Mouse (Mus musculus): ENCODE measurements around the gene Ror2. TPM values are rescaled to one million over a fixed set of nuclear protein-coding genes. Genes with fewer than 3 reads are reported as not detected.

The Ror2 gene
- total and polyA plus RNA-seq, 2 experiments = 0.06 TPM; not detected in 1

- Histone ChIP-seq H3K4me1 (ENCODE audit: control insufficient read depth, insufficient read depth, low read length) (no peaks in the 10 kb centered on the region), H3K79me2 (ENCODE audit: control insufficient read depth, insufficient read depth, low read length) (no peaks in the 10 kb centered on the region), H3K36me3 (ENCODE audit: control insufficient read depth, insufficient read depth, low read length) (no peaks in the 10 kb centered on the region), H3K9ac (ENCODE audit: low read depth, low read length) (no peak overlapping the region), H3K27me3 (ENCODE audit: control insufficient read depth, insufficient read depth, low read length) (no peaks in the 10 kb centered on the region), H3K27ac (replicated peaks; ENCODE audit: insufficient read depth, low read depth, low read length) (no peak overlapping the region), H3K4me3 (ENCODE audit: insufficient read depth, low read depth, low read length) (no peak overlapping the region)
- DNase-seq (ENCODE audit: extremely low read depth, low read depth, low spot score) = no peak
- 84% methylated on average over 7 of the region's 7 CpGs for WGBS
- no peak for TF ChIP-seq CTCF (IDR thresholded peaks at IDR 0.05; ENCODE audit: low read depth, low read length)
- TF ChIP-seq POLR2A (IDR thresholded peaks at IDR 0.05; ENCODE audit: extremely low read depth, insufficient read depth, low read length) = no peak
Observed at GRCm38 (mm10) chr13:53177424-53177718, 108.6 kb downstream of the Ror2 start.

- H3K27ac ChIP-seq (replicated peaks; ENCODE audit: insufficient read depth, low read depth, low read length) = no peak overlapping the region
- H3K36me3 ChIP-seq (ENCODE audit: control insufficient read depth, insufficient read depth, low read length) = no peaks in the 10 kb centered on the region
- H3K4me1 ChIP-seq (ENCODE audit: control insufficient read depth, insufficient read depth, low read length) = no peaks in the 10 kb centered on the region
- H3K9ac ChIP-seq (ENCODE audit: low read depth, low read length) = no peak overlapping the region
- no peaks in the 10 kb centered on the region for H3K79me2 ChIP-seq (ENCODE audit: control insufficient read depth, insufficient read depth, low read length)
- TF ChIP-seq CTCF (IDR thresholded peaks at IDR 0.05; ENCODE audit: low read depth, low read length) (no peak), POLR2A (IDR thresholded peaks at IDR 0.05; ENCODE audit: extremely low read depth, insufficient read depth, low read length) (no peak)
- H3K4me3 ChIP-seq (ENCODE audit: insufficient read depth, low read depth, low read length) = no peak overlapping the region
- no peaks in the 10 kb centered on the region for H3K27me3 ChIP-seq (ENCODE audit: control insufficient read depth, insufficient read depth, low read length)
- DNase-seq (ENCODE audit: extremely low read depth, low read depth, low spot score) = no peak
- WGBS = 82% methylated on average over 10 of the region's 10 CpGs
Observed at GRCm38 (mm10) chr13:53176695-53177423, 109.1 kb downstream of the Ror2 start.

- Histone ChIP-seq H3K4me1 (ENCODE audit: control insufficient read depth, insufficient read depth, low read length) (no peaks in the 10 kb centered on the region), H3K27ac (replicated peaks; ENCODE audit: insufficient read depth, low read depth, low read length) (no peak overlapping the region), H3K4me3 (ENCODE audit: insufficient read depth, low read depth, low read length) (no peak overlapping the region), H3K79me2 (ENCODE audit: control insufficient read depth, insufficient read depth, low read length) (no peaks in the 10 kb centered on the region), H3K9ac (ENCODE audit: low read depth, low read length) (no peak overlapping the region), H3K36me3 (ENCODE audit: control insufficient read depth, insufficient read depth, low read length) (no peaks in the 10 kb centered on the region), H3K27me3 (ENCODE audit: control insufficient read depth, insufficient read depth, low read length) (no peaks in the 10 kb centered on the region)
- no peak for DNase-seq (ENCODE audit: extremely low read depth, low read depth, low spot score)
- 60% methylated on average over 7 of the region's 7 CpGs for WGBS
- no peak for TF ChIP-seq POLR2A (IDR thresholded peaks at IDR 0.05; ENCODE audit: extremely low read depth, insufficient read depth, low read length)
- no peak for TF ChIP-seq CTCF (IDR thresholded peaks at IDR 0.05; ENCODE audit: low read depth, low read length)
Observed at GRCm38 (mm10) chr13:53175041-53175440, 110.9 kb downstream of the Ror2 start.

- no peak overlapping the region for H3K27ac ChIP-seq (replicated peaks; ENCODE audit: insufficient read depth, low read depth, low read length)
- H3K36me3 ChIP-seq (ENCODE audit: control insufficient read depth, insufficient read depth, low read length) = no peaks in the 10 kb centered on the region
- no peaks in the 10 kb centered on the region for H3K27me3 ChIP-seq (ENCODE audit: control insufficient read depth, insufficient read depth, low read length)
- no peak overlapping the region for H3K4me3 ChIP-seq (ENCODE audit: insufficient read depth, low read depth, low read length)
- H3K9ac ChIP-seq (ENCODE audit: low read depth, low read length) = no peak overlapping the region
- 64% methylated on average over 10 of the region's 10 CpGs for WGBS
- no peak for DNase-seq (ENCODE audit: extremely low read depth, low read depth, low spot score)
- H3K4me1 ChIP-seq (ENCODE audit: control insufficient read depth, insufficient read depth, low read length) = no peaks in the 10 kb centered on the region
- no peaks in the 10 kb centered on the region for H3K79me2 ChIP-seq (ENCODE audit: control insufficient read depth, insufficient read depth, low read length)
- TF ChIP-seq CTCF (IDR thresholded peaks at IDR 0.05; ENCODE audit: low read depth, low read length) (no peak), POLR2A (IDR thresholded peaks at IDR 0.05; ENCODE audit: extremely low read depth, insufficient read depth, low read length) (no peak)
Observed at GRCm38 (mm10) chr13:53163671-53164070, 122.3 kb downstream of the Ror2 start.

GRCm38 (mm10) chr13:53163060-53163459 is 122.9 kb downstream of the Ror2 start:
- H3K36me3 ChIP-seq (ENCODE audit: control insufficient read depth, insufficient read depth, low read length) = no peaks in the 10 kb centered on the region
- DNase-seq (ENCODE audit: extremely low read depth, low read depth, low spot score) = no peak
- TF ChIP-seq POLR2A (IDR thresholded peaks at IDR 0.05; ENCODE audit: extremely low read depth, insufficient read depth, low read length) (no peak), CTCF (IDR thresholded peaks at IDR 0.05; ENCODE audit: low read depth, low read length) (no peak)
- WGBS = 83% methylated on average over 8 of the region's 8 CpGs
- H3K27me3 ChIP-seq (ENCODE audit: control insufficient read depth, insufficient read depth, low read length) = no peaks in the 10 kb centered on the region
- H3K4me1 ChIP-seq (ENCODE audit: control insufficient read depth, insufficient read depth, low read length) = no peaks in the 10 kb centered on the region
- no peaks in the 10 kb centered on the region for H3K79me2 ChIP-seq (ENCODE audit: control insufficient read depth, insufficient read depth, low read length)
- no peak overlapping the region for H3K27ac ChIP-seq (replicated peaks; ENCODE audit: insufficient read depth, low read depth, low read length)
- no peak overlapping the region for H3K4me3 ChIP-seq (ENCODE audit: insufficient read depth, low read depth, low read length)
- H3K9ac ChIP-seq (ENCODE audit: low read depth, low read length) = no peak overlapping the region

- H3K79me2 ChIP-seq (ENCODE audit: control insufficient read depth, insufficient read depth, low read length) = no peaks in the 10 kb centered on the region
- H3K9ac ChIP-seq (ENCODE audit: low read depth, low read length) = no peak overlapping the region
- no peaks in the 10 kb centered on the region for H3K4me1 ChIP-seq (ENCODE audit: control insufficient read depth, insufficient read depth, low read length)
- H3K27ac ChIP-seq (replicated peaks; ENCODE audit: insufficient read depth, low read depth, low read length) = no peak overlapping the region
- 90% methylated on average over 6 of the region's 6 CpGs for WGBS
- TF ChIP-seq CTCF (IDR thresholded peaks at IDR 0.05; ENCODE audit: low read depth, low read length) (no peak), POLR2A (IDR thresholded peaks at IDR 0.05; ENCODE audit: extremely low read depth, insufficient read depth, low read length) (no peak)
- no peak for DNase-seq (ENCODE audit: extremely low read depth, low read depth, low spot score)
- no peak overlapping the region for H3K4me3 ChIP-seq (ENCODE audit: insufficient read depth, low read depth, low read length)
- no peaks in the 10 kb centered on the region for H3K36me3 ChIP-seq (ENCODE audit: control insufficient read depth, insufficient read depth, low read length)
- no peaks in the 10 kb centered on the region for H3K27me3 ChIP-seq (ENCODE audit: control insufficient read depth, insufficient read depth, low read length)
Observed at GRCm38 (mm10) chr13:53159501-53159900, 126.4 kb downstream of the Ror2 start.

Data from liver, adult 2 months (tissue).